Mouse (Mus musculus): ENCODE measurements around the gene Mn1.

- TF ChIP-seq CTCF (IDR thresholded peaks at IDR 0.05) (no peak), POLR2A (IDR thresholded peaks at IDR 0.05; ENCODE audit: insufficient read depth, low read depth, low read length) (no peak), EP300 (IDR thresholded peaks at IDR 0.05; ENCODE audit: insufficient read depth, low read depth, low read length) (no peak)
Measured at GRCm38 (mm10) chr5:111391485-111391884, 25.7 kb upstream of the Mn1 start.

Data from heart, adult 2 months (tissue).